Mouse (Mus musculus) limb, embryonic 14.5 days (tissue): ENCODE results near the gene Prkaa2. TPM values are rescaled to one million over a fixed set of nuclear protein-coding genes. Genes with fewer than 3 reads are reported as not detected.

ENCODE experiments used
- ATAC-seq: fragments of 200-750 bp; cut with Nextera tagmentation; 2 replicates; pipeline ENCODE4 v1.8.0; 2017; ENCODE audit warnings: low read depth, moderate number of reproducible peaks, moderate TSS enrichment; ENCODE audit not compliant: low FRiP score
- DNase-seq: peaks from one replicate; pipeline ENCODE4 v3.0.0-alpha.2; 2015; ENCODE audit warnings: low spot score
- H3K27ac ChIP-seq: fragments of 300-500 bp; sonication (generic); replicated peaks from 2 replicates; pipeline ENCODE4 v1.5.1; 2014; ENCODE audit warnings: low read depth, mild to moderate bottlenecking, low read length, moderate library complexity, mixed read lengths
- H3K27me3 ChIP-seq: fragments of 300-500 bp; sonication (generic); 2 replicates; pipeline ENCODE4 v1.6.1; 2014; ENCODE audit warnings: low read length, mixed read lengths; ENCODE audit not compliant: control insufficient read depth, insufficient read depth
- H3K36me3 ChIP-seq: fragments of 300-500 bp; sonication (generic); 2 replicates; pipeline ENCODE4 v1.6.1; 2014; ENCODE audit warnings: mild to moderate bottlenecking, low read length, moderate library complexity, mixed read lengths; ENCODE audit not compliant: control insufficient read depth, insufficient read depth
- H3K4me1 ChIP-seq: fragments of 300-500 bp; sonication (generic); 2 replicates; pipeline ENCODE4 v1.6.1; 2014; ENCODE audit warnings: antibody characterized with exemption, low read length, mixed read lengths; ENCODE audit not compliant: control insufficient read depth, insufficient read depth
- H3K4me2 ChIP-seq: fragments of 300-500 bp; sonication (generic); replicated peaks from 2 replicates; pipeline ENCODE4 v1.6.1; 2014; ENCODE audit warnings: low read depth, mild to moderate bottlenecking, low read length, moderate library complexity; ENCODE audit not compliant: severe bottlenecking
- H3K4me3 ChIP-seq: fragments of 300-500 bp; sonication (generic); replicated peaks from 2 replicates; pipeline ENCODE4 v1.5.1; 2014; ENCODE audit warnings: low read length
- H3K9ac ChIP-seq: fragments of 300-500 bp; sonication (generic); 2 replicates; pipeline ENCODE4 v1.6.1; 2014; ENCODE audit warnings: mild to moderate bottlenecking, low read depth, low read length, moderate library complexity; ENCODE audit not compliant: severe bottlenecking
- H3K9me3 ChIP-seq: fragments of 300-500 bp; sonication (generic); 2 replicates; pipeline ENCODE4 v1.6.1; 2016; ENCODE audit warnings: low read length; ENCODE audit not compliant: control insufficient read depth
- POLR2A ChIP-seq: fragments of 200-500 bp; IDR thresholded peaks from 2 replicates; pipeline ENCODE4 v1.8.0; 2012; ENCODE audit warnings: inconsistent platforms, mild to moderate bottlenecking, moderate library complexity, borderline replicate concordance; ENCODE audit not compliant: insufficient read depth, insufficient read length; ENCODE audit errors: extremely low read depth
- WGBS: fragments of 180-500 bp; shearing (Covaris S2); extraction: QIAGEN DNeasy Blood & Tissue Kit; methylation state at CpG from one replicate; pipeline ENCODE4 v1.1.7; 2014; 5-methylcytosine and 5-hydroxymethylcytosine counted together
- polyA plus RNA-seq, 2 experiments: library from polyadenylated mRNA; depleted of rRNA in 1 of 2; stranded (reverse) in 1 of 2; unstranded in 1 of 2; fragments of >200 nt; fragmentation: Nextera tagmentation in 1 of 2; extraction: Ambion mirVana in 1 of 2; gene quantifications; 2 replicates each; pipeline versions ENCODE4 v1.2.1 to v1.2.3; 2012 to 2014

Prkaa2 gene
- polyA plus RNA-seq (2012; rRNA removed) (1.1 and 1.2 TPM in 2 replicates), polyA plus RNA-seq (2014; fragmentation: Nextera tagmentation; extraction: Ambion mirVana) (1.2 and 1.7 TPM in 2 replicates)

- Histone ChIP-seq H3K4me2 (peak within 1 kb of the TSS; percentile 92), H3K27ac (no peak within 1 kb of the TSS), H3K4me1 (peaks cover 4% of the 10 kb centered on the region; the same call in 1 of the 2 replicates), H3K36me3 (no peaks in the 10 kb centered on the region), H3K27me3 (peaks cover 12% of the 10 kb centered on the region; the same call in 1 of the 2 replicates), H3K9ac (peak within 1 kb of the TSS; percentile 74), H3K9me3 (no peaks in the 10 kb centered on the region), H3K4me3 (peak within 1 kb of the TSS; percentile 70)
- no peak for TF ChIP-seq POLR2A
- peak; percentile 21 for DNase-seq
- peak; percentile 83 for ATAC-seq
- WGBS = 1% methylated on average over 64 of the region's 80 CpGs
Measured at GRCm38 (mm10) chr4:105109199-105109989, at the start of gene Prkaa2. Gene Prkaa2, minus strand, starts transcription at chr4:105109890.

DNA sequence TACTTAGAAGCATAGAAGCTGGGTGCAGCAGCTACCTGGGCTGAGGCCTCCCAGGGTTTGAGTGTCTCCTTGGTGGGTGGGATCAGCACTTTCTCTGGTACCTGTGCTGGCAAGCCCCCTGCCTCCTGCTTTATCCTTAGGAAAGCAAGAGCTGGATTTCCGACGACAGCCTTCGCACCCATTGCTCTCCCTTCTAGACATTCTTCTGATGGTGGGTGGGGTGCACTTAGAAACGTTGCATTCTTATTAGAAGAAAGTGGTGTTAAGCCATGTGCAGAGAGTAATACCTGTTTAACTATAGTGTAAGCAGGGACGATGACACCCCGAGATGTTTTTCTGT, 49.8 kb upstream of the Prkaa2 start:
- Histone ChIP-seq H3K4me3 (peak overlapping the region; percentile 91), H3K36me3 (peaks cover 25% of the 10 kb centered on the region), H3K4me1 (peaks cover 31% of the 10 kb centered on the region), H3K9me3 (no peaks in the 10 kb centered on the region), H3K9ac (peak overlapping the region; percentile 97), H3K27me3 (no peaks in the 10 kb centered on the region), H3K4me2 (peak overlapping the region; percentile 68), H3K27ac (no peak overlapping the region)
- TF ChIP-seq POLR2A = no peak
- WGBS = 14% methylated on average over 6 of the region's 6 CpGs
- DNase-seq = no peak
- ATAC-seq = no peak

DNA sequence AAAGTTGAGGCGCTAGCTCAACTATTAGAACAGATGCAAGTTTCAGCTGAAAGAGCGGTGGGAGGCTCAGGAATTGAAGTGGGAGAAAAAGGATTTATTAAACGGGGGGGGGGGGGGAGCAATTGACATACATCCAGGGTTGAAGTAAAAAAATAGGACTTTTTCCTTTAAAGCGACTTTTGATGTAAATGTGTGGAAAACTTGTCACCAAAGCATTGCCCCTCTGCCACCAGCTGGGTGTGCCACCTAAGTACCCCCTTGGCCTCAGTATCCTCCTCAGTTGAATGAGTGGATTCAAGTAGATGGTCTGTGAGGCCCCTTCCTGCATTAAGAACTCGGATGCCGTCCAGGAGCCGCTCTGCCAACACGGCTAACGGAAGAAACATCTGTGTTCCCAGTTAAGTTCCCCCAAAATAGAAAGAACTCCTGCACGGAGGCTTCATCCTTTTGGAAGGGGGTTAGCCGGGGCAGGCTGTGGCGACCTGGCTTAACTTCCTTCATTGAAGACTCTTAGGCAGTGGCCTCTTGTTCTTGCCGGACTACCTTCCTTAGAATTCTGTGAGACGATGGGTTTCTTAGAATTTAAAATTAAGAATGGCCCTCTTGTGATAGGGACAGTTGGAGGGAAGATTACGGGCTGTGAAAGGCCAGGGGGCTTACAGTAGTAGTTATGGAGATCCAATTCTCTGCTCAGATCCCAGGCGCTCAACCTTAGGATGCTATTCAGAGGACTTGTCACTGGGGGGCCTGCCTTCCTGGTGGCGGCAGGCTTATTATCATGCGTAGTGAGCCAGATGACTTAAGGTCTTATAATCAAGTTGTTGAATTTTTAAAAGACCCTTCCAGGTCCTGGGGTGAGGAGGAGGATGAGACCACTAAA, 49.2 kb upstream of the Prkaa2 start:
- 2% methylated on average over 18 of the region's 18 CpGs for WGBS
- peaks cover 23% of the 10 kb centered on the region for H3K36me3 ChIP-seq
- H3K9me3 ChIP-seq = no peaks in the 10 kb centered on the region
- H3K27ac ChIP-seq = peak overlapping the region; percentile 99
- H3K27me3 ChIP-seq = no peaks in the 10 kb centered on the region
- peak overlapping the region; percentile 97 for H3K9ac ChIP-seq
- DNase-seq (peak; percentile 53), ATAC-seq (no peak)
- H3K4me3 ChIP-seq = peak overlapping the region; percentile 91
- TF ChIP-seq POLR2A = no peak
- H3K4me2 ChIP-seq = peak overlapping the region; percentile 68
- peaks cover 28% of the 10 kb centered on the region for H3K4me1 ChIP-seq

DNA sequence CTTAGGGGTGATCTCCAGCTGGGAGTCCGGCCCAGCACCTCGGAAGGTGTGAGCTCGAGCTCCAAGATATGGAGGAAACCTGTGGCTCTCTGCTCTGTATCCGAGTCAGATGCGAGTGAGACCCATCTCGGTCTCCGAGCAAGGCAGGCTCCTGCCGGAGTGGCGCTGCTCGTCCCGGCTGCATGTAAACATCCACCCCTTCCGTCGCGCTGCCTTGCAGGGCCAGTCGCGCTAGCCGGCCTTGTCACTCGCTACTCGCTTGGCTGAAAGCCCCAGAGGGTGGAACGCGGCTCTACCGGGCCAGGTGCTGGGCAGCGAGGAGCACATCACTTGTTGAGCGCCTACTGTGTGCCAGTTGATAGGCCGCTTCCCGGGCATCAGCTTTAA, 48.5 kb upstream of the Prkaa2 start:
- under 1% methylated on average over 26 of the region's 26 CpGs for WGBS
- Histone ChIP-seq H3K4me2 (peak overlapping the region; percentile 68), H3K27ac (peak overlapping the region; percentile 99), H3K9ac (peak overlapping the region; percentile 97), H3K4me1 (peaks cover 21% of the 10 kb centered on the region), H3K9me3 (no peaks in the 10 kb centered on the region), H3K36me3 (peaks cover 17% of the 10 kb centered on the region), H3K4me3 (peak overlapping the region; percentile 91), H3K27me3 (no peaks in the 10 kb centered on the region)
- DNase-seq (peak; percentile 60), ATAC-seq (peak; percentile 24; the same call in 1 of the 2 replicates)
- TF ChIP-seq POLR2A = 0 out of 2 replicates have a peak, but pooled peaks have one; percentile 11
